Mouse (Mus musculus) embryonic facial prominence, embryonic 14.5 days (tissue): Measurements from ENCODE around the gene Rad9a. TPM values are rescaled to one million over a fixed set of nuclear protein-coding genes. Genes with fewer than 3 reads are reported as not detected.

ENCODE experiments used
- ATAC-seq: fragments of 200-750 bp; cut with Nextera tagmentation; 2 replicates; pipeline ENCODE4 v1.8.0; 2017; ENCODE audit warnings: low read depth, moderate number of reproducible peaks, moderate TSS enrichment
- DNase-seq: peaks from one replicate; pipeline ENCODE4 v3.0.0-alpha.2; 2015; ENCODE audit warnings: low spot score
- H3K27ac ChIP-seq: fragments of 300-500 bp; sonication (generic); replicated peaks from 2 replicates; pipeline ENCODE4 v1.5.1; 2014; ENCODE audit warnings: low read depth, mild to moderate bottlenecking, low read length, moderate library complexity
- H3K27me3 ChIP-seq: fragments of 300-500 bp; sonication (generic); replicated peaks from 2 replicates; pipeline ENCODE4 v1.6.1; 2014; ENCODE audit warnings: low read length; ENCODE audit not compliant: control insufficient read depth, insufficient read depth
- H3K36me3 ChIP-seq: fragments of 300-500 bp; sonication (generic); 2 replicates; pipeline ENCODE4 v1.6.1; 2014; ENCODE audit warnings: low read length, mixed read lengths; ENCODE audit not compliant: control insufficient read depth, insufficient read depth
- H3K4me1 ChIP-seq: fragments of 300-500 bp; sonication (generic); 2 replicates; pipeline ENCODE4 v1.6.1; 2014; ENCODE audit warnings: antibody characterized with exemption, low read length; ENCODE audit not compliant: control insufficient read depth, insufficient read depth
- H3K4me2 ChIP-seq: fragments of 300-500 bp; sonication (generic); 2 replicates; pipeline ENCODE4 v1.6.1; 2014; ENCODE audit warnings: low read depth, mild to moderate bottlenecking, low read length, moderate library complexity, mixed read lengths
- H3K4me3 ChIP-seq: fragments of 300-500 bp; sonication (generic); 2 replicates; pipeline ENCODE4 v1.5.1; 2014; ENCODE audit warnings: low read depth, mild to moderate bottlenecking, low read length
- H3K9ac ChIP-seq: fragments of 300-500 bp; sonication (generic); 2 replicates; pipeline ENCODE4 v1.6.1; 2014; ENCODE audit warnings: low read depth, mild to moderate bottlenecking, low read length, moderate library complexity, mixed read lengths
- H3K9me3 ChIP-seq: fragments of 300-500 bp; sonication (generic); 2 replicates; pipeline ENCODE4 v1.6.1; 2016; ENCODE audit warnings: low read length; ENCODE audit not compliant: control insufficient read depth
- WGBS: fragments of 180-500 bp; shearing (Covaris S2); extraction: QIAGEN DNeasy Blood & Tissue Kit; methylation state at CpG from one replicate; pipeline ENCODE4 v1.1.7; 2014; 5-methylcytosine and 5-hydroxymethylcytosine counted together
- polyA plus RNA-seq: library from polyadenylated mRNA; unstranded; fragments of >200 nt; fragmentation: Nextera tagmentation; extraction: Ambion mirVana; gene quantifications from 2 replicates; pipeline ENCODE4 v1.2.1, GENCODE M21; 2014

Gene Rad9a
- polyA plus RNA-seq, 1 experiment from 2014 or later = 28.9 TPM

GRCm38 (mm10) chr19:4215451-4215840 lies 14.0 kb upstream of the Rad9a start:
- 3% methylated on average over 13 of the region's 21 CpGs for WGBS
- ATAC-seq = no peak

GRCm38 (mm10) chr19:4214771-4215450 lies 13.4 kb upstream of the Rad9a start:
- WGBS = 0% methylated on average over 14 of the region's 81 CpGs
- no peak for DNase-seq
- Histone ChIP-seq H3K36me3 (no peaks in the 10 kb centered on the region), H3K4me1 (peaks cover 51% of the 10 kb centered on the region), H3K9ac (peak overlapping the region; percentile 92), H3K4me2 (peak overlapping the region; percentile 84), H3K4me3 (peak overlapping the region; percentile 86), H3K27ac (peak overlapping the region; percentile 95), H3K9me3 (no peaks in the 10 kb centered on the region), H3K27me3 (no peaks in the 10 kb centered on the region)
- ATAC-seq = peak; percentile 34

More at GRCm38 (mm10) chr19:4215451-4215840, 14.0 kb upstream of the Rad9a start:
- H3K4me3 ChIP-seq = peak overlapping the region; percentile 86
- H3K36me3 ChIP-seq = no peaks in the 10 kb centered on the region
- H3K4me2 ChIP-seq = peak overlapping the region; percentile 84
- H3K27me3 ChIP-seq = no peaks in the 10 kb centered on the region
- no peak for DNase-seq
- no peaks in the 10 kb centered on the region for H3K9me3 ChIP-seq
- peaks cover 56% of the 10 kb centered on the region for H3K4me1 ChIP-seq
- peak overlapping the region; percentile 92 for H3K9ac ChIP-seq
- H3K27ac ChIP-seq = peak overlapping the region; percentile 95

- Histone ChIP-seq H3K27ac (peak within 1 kb of the TSS; percentile 95), H3K9ac (peak within 1 kb of the TSS; percentile 92), H3K9me3 (no peaks in the 10 kb centered on the region), H3K4me1 (peaks cover 44% of the 10 kb centered on the region), H3K4me2 (peak within 1 kb of the TSS; percentile 84), H3K27me3 (no peaks in the 10 kb centered on the region), H3K36me3 (no peaks in the 10 kb centered on the region), H3K4me3 (peak within 1 kb of the TSS; percentile 86)
- WGBS = 0% methylated on average over 20 of the region's 49 CpGs
- DNase-seq (peak; percentile 76), ATAC-seq (peak; percentile 72)
These were observed 12.8 kb upstream of the Rad9a start, which contains the start of the genes Clcf1 and AC109138.7 for GRCm38 (mm10) chr19:4214071-4214770. Gene Clcf1, plus strand, starts transcription at chr19:4214238. Gene AC109138.7, plus strand, starts transcription at chr19:4214357.

GRCm38 (mm10) chr19:4213524-4213974 lies 12.1 kb upstream of the Rad9a start:
- Histone ChIP-seq H3K4me3 (peak overlapping the region; percentile 86), H3K36me3 (no peaks in the 10 kb centered on the region), H3K9me3 (no peaks in the 10 kb centered on the region), H3K4me1 (peaks cover 41% of the 10 kb centered on the region), H3K27me3 (no peaks in the 10 kb centered on the region), H3K4me2 (peak overlapping the region; percentile 84), H3K27ac (peak overlapping the region; percentile 95), H3K9ac (peak overlapping the region; percentile 92)
- DNase-seq (no peak), ATAC-seq (no peak)
- 15% methylated on average over 9 of the region's 9 CpGs for WGBS

GRCm38 (mm10) chr19:4211891-4212588 lies 10.6 kb upstream of the Rad9a start:
- H3K27ac ChIP-seq = no peak overlapping the region

GRCm38 (mm10) chr19:4208563-4208962 lies 7.1 kb upstream of the Rad9a start:
- Histone ChIP-seq H3K4me1 (peaks cover 16% of the 10 kb centered on the region), H3K27ac (no peak overlapping the region), H3K9me3 (no peaks in the 10 kb centered on the region), H3K36me3 (no peaks in the 10 kb centered on the region), H3K4me3 (no peak overlapping the region), H3K9ac (no peak overlapping the region), H3K4me2 (no peak overlapping the region), H3K27me3 (no peaks in the 10 kb centered on the region)
- WGBS = 71% methylated on average over 5 of the region's 5 CpGs
- DNase-seq (no peak), ATAC-seq (no peak)

More at GRCm38 (mm10) chr19:4211891-4212588, 10.6 kb upstream of the Rad9a start:
- ATAC-seq = no peak
- Histone ChIP-seq H3K36me3 (no peaks in the 10 kb centered on the region), H3K27me3 (no peaks in the 10 kb centered on the region), H3K4me1 (peaks cover 28% of the 10 kb centered on the region), H3K4me3 (no peak overlapping the region), H3K9ac (0 out of 2 replicates have a peak overlapping the region, but pooled peaks have one; percentile 3), H3K9me3 (no peaks in the 10 kb centered on the region), H3K4me2 (peak overlapping the region; percentile 84; the same call in 1 of the 2 replicates)
- 20% methylated on average over 4 of the region's 4 CpGs for WGBS
- DNase-seq = no peak

- Histone ChIP-seq H3K4me3 (no peak overlapping the region), H3K27me3 (no peaks in the 10 kb centered on the region), H3K27ac (no peak overlapping the region), H3K4me1 (peaks cover 7% of the 10 kb centered on the region; the same call in 1 of the 2 replicates), H3K4me2 (no peak overlapping the region), H3K36me3 (no peaks in the 10 kb centered on the region), H3K9ac (no peak overlapping the region), H3K9me3 (no peaks in the 10 kb centered on the region)
- ATAC-seq = 0 out of 2 replicates have a peak, but pooled peaks have one; percentile 50
- 0% methylated on average over 2 of the region's 2 CpGs for WGBS
- DNase-seq = no peak
These were observed 5.5 kb upstream of the Rad9a start for GRCm38 (mm10) chr19:4206971-4207370.

- Histone ChIP-seq H3K9me3 (no peaks in the 10 kb centered on the region), H3K4me3 (no peak overlapping the region), H3K4me2 (no peak overlapping the region), H3K9ac (no peak overlapping the region), H3K27ac (no peak overlapping the region), H3K36me3 (peaks cover 5% of the 10 kb centered on the region; the same call in 1 of the 2 replicates), H3K4me1 (peaks cover 14% of the 10 kb centered on the region), H3K27me3 (no peaks in the 10 kb centered on the region)
- ATAC-seq (no peak), DNase-seq (no peak)
- 60% methylated on average over 4 of the region's 4 CpGs for WGBS
These were observed 3.4 kb upstream of the Rad9a start for GRCm38 (mm10) chr19:4204889-4205288.
